Mouse (Mus musculus) ES-E14 (cell line): ENCODE results near the gene Cass4. TPM values are rescaled to one million over a fixed set of nuclear protein-coding genes. Genes with fewer than 3 reads are reported as not detected.

ENCODE experiments used
- DNase-seq: peaks from one replicate; pipeline ENCODE4 v3.0.0-alpha.2; 2013; ENCODE audit warnings: low read depth, low spot score
- H3K27ac ChIP-seq: 2 replicates; pipeline ENCODE4 v1.5.1; 2012; ENCODE audit warnings: low read depth, mild to moderate bottlenecking, low read length, moderate library complexity, mixed read lengths; ENCODE audit not compliant: poor library complexity, insufficient read depth, severe bottlenecking
- H3K36me3 ChIP-seq: 2 replicates; pipeline ENCODE4 v1.6.1; 2012; ENCODE audit warnings: mild to moderate bottlenecking, low read length, moderate library complexity, mixed read lengths; ENCODE audit not compliant: control insufficient read depth, poor library complexity, insufficient read depth, severe bottlenecking
- H3K4me1 ChIP-seq, 2 experiments: fragments of 150-350 bp in 1 of 2; sonication (generic) in 1 of 2; 2 replicates each; pipeline ENCODE4 v1.6.1; 2012; ENCODE audit warnings: low read length in 2 of 2, mild to moderate bottlenecking in 1 of 2, mixed read lengths in 1 of 2; ENCODE audit not compliant: control insufficient read depth in 2 of 2, insufficient read depth in 2 of 2, poor library complexity in 1 of 2
- H3K4me3 ChIP-seq, 2 experiments: fragments of 150-350 bp in 1 of 2; sonication (generic) in 1 of 2; 2 replicates each; pipeline ENCODE4 v1.5.1; 2012; ENCODE audit warnings: low read length in 2 of 2, low read depth in 1 of 2, mild to moderate bottlenecking in 1 of 2, mixed read lengths in 1 of 2; ENCODE audit not compliant: insufficient read depth in 1 of 2, poor library complexity in 1 of 2, severe bottlenecking in 1 of 2
- H3K9ac ChIP-seq: 2 replicates; pipeline ENCODE4 v1.6.1; 2012; ENCODE audit warnings: low read depth, mild to moderate bottlenecking, low read length, mixed read lengths; ENCODE audit not compliant: poor library complexity, insufficient read depth, severe bottlenecking
- H3K9me3 ChIP-seq: fragments of 150-350 bp; sonication (generic); 2 replicates; pipeline ENCODE4 v1.6.1; 2012; ENCODE audit warnings: low read depth, mild to moderate bottlenecking, low read length; ENCODE audit not compliant: control insufficient read depth, insufficient read depth
- CHD2 ChIP-seq: IDR thresholded peaks from 2 replicates; pipeline ENCODE4 v1.6.1; 2014; ENCODE audit warnings: mild to moderate bottlenecking, low read depth, low read length, inconsistent platforms
- HCFC1 ChIP-seq: IDR thresholded peaks from 2 replicates; pipeline ENCODE4 v1.6.1; 2012; ENCODE audit warnings: low read length, inconsistent platforms, borderline replicate concordance; ENCODE audit not compliant: insufficient read depth
- MAFK ChIP-seq: IDR thresholded peaks from 2 replicates; pipeline ENCODE4 v1.6.1; 2014; ENCODE audit warnings: mild to moderate bottlenecking, low read depth, low read length, inconsistent platforms; ENCODE audit not compliant: insufficient read depth
- ZC3H11A ChIP-seq: IDR thresholded peaks from 2 replicates; pipeline ENCODE4 v1.6.1; 2012; ENCODE audit warnings: low read depth, mild to moderate bottlenecking, inconsistent platforms, low read length, borderline replicate concordance
- ZNF384 ChIP-seq: IDR thresholded peaks from 2 replicates; pipeline ENCODE4 v1.6.1; 2012; ENCODE audit warnings: low read depth, low read length, inconsistent platforms
- in situ Hi-C, 2 experiments: fragments of 600-800 bp; cut with MboI; formaldehyde crosslinking; loops; one replicate each; pipeline ENCODE4 v1.15.1; 2025; ENCODE audit warnings: low sequenced_read_pairs in 2 of 2, inconsistent platforms in 1 of 2; ENCODE audit not compliant: unreplicated experiment in 2 of 2
- total RNA-seq: library from RNA; depleted of rRNA; stranded (reverse); fragments of 300-350 nt; gene quantifications from 2 replicates; pipeline ENCODE4 v1.2.3, GENCODE M21; 2012; rRNA removed

Gene Cass4
- total RNA-seq, 1 experiment: 2.8 TPM

DNA sequence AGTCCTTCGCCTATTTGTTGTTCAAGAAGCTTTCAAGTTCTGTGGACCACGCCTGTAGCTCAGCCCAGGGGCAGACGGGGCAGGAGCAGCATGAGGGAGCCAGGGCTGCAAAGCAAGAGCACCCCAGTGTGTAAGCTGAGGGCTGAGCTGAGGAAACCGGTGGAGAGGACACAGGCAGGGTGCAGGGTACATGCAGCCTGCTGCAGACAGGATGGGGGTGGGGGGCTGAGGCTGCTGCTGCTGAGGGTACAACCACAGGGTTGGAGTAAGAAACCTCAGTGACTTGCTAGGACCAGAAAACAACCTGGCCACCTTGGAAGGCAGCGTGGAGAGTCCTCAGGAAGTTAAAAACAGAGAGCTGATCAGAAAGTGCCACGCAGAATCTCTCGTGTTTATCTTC, 86.7 kb downstream of the Cass4 start:
- Histone ChIP-seq H3K9ac (no peak overlapping the region), H3K4me1 (peaks cover 0 to 8% of the 10 kb centered on the region in 2 experiments; a peak in 2 of 4 replicates), H3K4me3 (no peak overlapping the region), H3K9me3 (no peaks in the 10 kb centered on the region), H3K36me3 (no peaks in the 10 kb centered on the region), H3K27ac (no peak overlapping the region)
- TF ChIP-seq CHD2 (no peak), HCFC1 (no peak), MAFK (no peak), ZC3H11A (no peak), ZNF384 (no peak)
- DNase-seq: no peak
- in situ Hi-C loops: loop anchor here in 1 of 2 experiments (25.0 kb wide), 1 partner anchor 282 kb away; no protein-coding TSS in a partner anchor

DNA sequence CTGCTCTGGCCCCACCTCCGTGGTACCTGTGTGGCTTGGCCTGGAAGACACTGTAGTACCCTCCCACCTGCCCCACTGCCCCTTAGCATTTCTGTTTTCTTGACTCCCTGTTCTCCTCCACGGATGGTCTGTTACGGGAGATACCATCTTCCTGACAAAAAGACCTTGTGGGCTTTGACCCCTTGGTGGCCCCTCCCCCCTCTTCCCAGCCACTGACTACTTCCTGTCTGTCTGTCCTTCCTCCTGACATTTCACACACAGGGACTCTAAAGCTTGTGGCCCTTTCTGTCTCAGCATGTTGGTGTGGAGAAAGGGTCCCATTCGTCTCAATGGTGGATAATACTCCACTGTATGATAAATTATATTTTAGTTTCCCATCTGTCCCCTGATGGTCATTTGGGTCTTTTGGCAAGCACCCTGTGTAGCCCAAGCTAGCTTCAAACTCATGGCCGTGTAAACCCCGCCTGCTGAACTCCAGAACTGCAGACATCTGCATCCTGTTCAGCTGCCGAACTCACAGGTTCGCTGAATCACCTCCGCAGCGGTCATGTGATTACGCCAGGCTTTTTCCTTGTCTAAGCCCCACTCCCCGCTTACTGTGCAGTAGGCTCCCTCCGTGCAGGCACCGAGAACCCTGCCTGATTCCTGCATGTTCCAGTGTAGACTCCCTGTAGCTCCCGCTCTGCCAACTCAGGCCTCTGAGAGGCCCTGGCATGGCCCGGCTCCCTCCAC, 88.2 kb downstream of the Cass4 start:
- Histone ChIP-seq H3K27ac (0 out of 2 replicates have a peak overlapping the region, but pooled peaks have one; percentile 35), H3K36me3 (no peaks in the 10 kb centered on the region), H3K9ac (peak overlapping the region; percentile 14; the same call in 1 of the 2 replicates), H3K4me1 (peaks cover 0 to 8% of the 10 kb centered on the region in 2 experiments; a peak in 2 of 4 replicates), H3K9me3 (no peaks in the 10 kb centered on the region), H3K4me3 (peak overlapping the region in 1 of 2 experiments; percentile 3; a peak in 1 of 4 replicates)
- TF ChIP-seq CHD2 (no peak), ZNF384 (no peak), ZC3H11A (no peak), MAFK (no peak), HCFC1 (no peak)
- DNase-seq: peak; percentile 30
- in situ Hi-C loops: loop anchor here in 1 of 2 experiments (25.0 kb wide), 1 partner anchor 280 kb away; no protein-coding TSS in a partner anchor

Other genes with a start within 250 kb of the Cass4 start
- gene Mc3r, start 145.3 kb upstream of the Cass4 start, total RNA-seq: not detected in 2 replicates
- 1.6 and 2.0 TPM in 2 replicates for gene Fam210b, start 48.2 kb upstream of the Cass4 start, total RNA-seq
- 98.6 and 104 TPM in 2 replicates for gene Aurka, start 23.3 kb upstream of the Cass4 start, total RNA-seq
- gene Cstf1, start 23.1 kb upstream of the Cass4 start, total RNA-seq: 67.2 and 68.5 TPM in 2 replicates
- 51.0 and 58.7 TPM in 2 replicates for gene Rtf2, start 46.8 kb downstream of the Cass4 start, total RNA-seq
- gene Gcnt7, start 64.8 kb downstream of the Cass4 start, total RNA-seq: 0.27 and 0.69 TPM in 2 replicates
- gene Fam209, start 78.7 kb downstream of the Cass4 start, total RNA-seq: 0.54 and 1.6 TPM in 2 replicates
- gene Tfap2c, start 155.8 kb downstream of the Cass4 start, total RNA-seq: 18.2 and 19.7 TPM in 2 replicates